ENCODE assay signal across 8 mouse cellular contexts in genomic region chr4:130308231-130309081, GRCm38 (mm10). TPM values are rescaled to one million over a fixed set of nuclear protein-coding genes. Genes with fewer than 3 reads are reported as not detected.
DNase-seq lines count a peak whose midpoint lies in the region; ATAC-seq lines count a peak whose summit lies in the region.

Gene Fabp3 (plus strand): TSS chr4:130308595.
Gene Gm10570 (minus strand): TSS chr4:130308674.

- H3K4me2 ChIP-seq in hindbrain, embryonic 12.5 days (replicated peaks), result peak within 1 kb of the TSS; percentile 91

- H3K9ac ChIP-seq in hindbrain, embryonic 12.5 days, result peak within 1 kb of the TSS; percentile 70

- no peak within 1 kb of the TSS for H3K27ac ChIP-seq in hindbrain, embryonic 12.5 days

- H3K36me3 ChIP-seq in hindbrain, embryonic 12.5 days, result peaks cover 5% of the 10 kb centered on the region

- peak; percentile 63 for ATAC-seq in hindbrain, embryonic 12.5 days (ENCODE audit: low FRiP score)

- peaks cover 61% of the 10 kb centered on the region for H3K27me3 ChIP-seq in hindbrain, embryonic 12.5 days

- peaks cover 20% of the 10 kb centered on the region for H3K4me1 ChIP-seq in hindbrain, embryonic 12.5 days

- WGBS in hindbrain, embryonic 12.5 days, result under 1% methylated on average over 52 of the region's 52 CpGs

- peak within 1 kb of the TSS; percentile 47 for H3K4me3 ChIP-seq in hindbrain, embryonic 12.5 days

- H3K9me3 ChIP-seq in hindbrain, embryonic 12.5 days (replicated peaks), result no peaks in the 10 kb centered on the region

- peak; percentile 70 for DNase-seq in R1 (ENCODE audit: low read depth, low spot score)
- DNase-seq in cerebellum, postnatal 10 days, result peak; percentile 82 to 85
- peak; percentile 65 to 73 for DNase-seq in frontal cortex, postnatal 14 days (ENCODE audit: low spot score in 2 of 2)
- peak; percentile 61 to 62 for DNase-seq in layer of hippocampus, postnatal 25 days (ENCODE audit: extremely low spot score in 1 of 2, low spot score in 1 of 2)
- peak; percentile 30 for DNase-seq in lung, postnatal 14 days
- peak; percentile 82 for DNase-seq in right cerebral cortex, postnatal 14 days
- no peak for DNase-seq in spleen, postnatal 14 days (ENCODE audit: low spot score in 2 of 2)

RNA-seq across cellular contexts. Expression of gene Fabp3, which starts in this region (rescaled TPM):
- polyA plus RNA-seq in hindbrain, embryonic 12.5 days (2016; fragmentation: Nextera tagmentation; extraction: Ambion mirVana), result 44.2 and 46.0 TPM in 2 replicates
- total RNA-seq in layer of hippocampus, postnatal 25 days (2021), result 100 to 1,000 TPM; 108 to 111 TPM

RNA-seq across cellular contexts. Expression of gene Gm10570, which starts in this region (rescaled TPM):
- polyA plus RNA-seq in hindbrain, embryonic 12.5 days (2016; fragmentation: Nextera tagmentation; extraction: Ambion mirVana), result 0.46 TPM in 1 of 2 replicates, not detected in the other
- total RNA-seq in layer of hippocampus, postnatal 25 days (2021), result 1 to 10 TPM; 1.2 to 1.4 TPM

Comparison
In these comparisons a context has a peak if more than half of its experiments do, and no peak if none do; other contexts are left out.
1. DNase-seq: peak in R1 (single experiment), cerebellum, postnatal 10 days (2 of 2), frontal cortex, postnatal 14 days (2 of 2), layer of hippocampus, postnatal 25 days (2 of 2), lung, postnatal 14 days (single experiment) and right cerebral cortex, postnatal 14 days (single experiment); none in spleen, postnatal 14 days (0 of 2).